ENCODE assay signal across 9 mouse cellular contexts in genomic region chr12:8386451-8387011, GRCm38 (mm10).
DNase-seq lines count a peak whose midpoint lies in the region; ATAC-seq and TF ChIP-seq lines count a peak whose summit lies in the region.
"Had no signal": no experiment of that assay in that cellular context is flagged by ENCODE, and none has a peak within 500 bp of the region (broad histone marks: within the 10 kb centered on the region; RNA-seq: fewer than 3 reads in every experiment).

No protein-coding gene starts in this region.

- no peak for TF ChIP-seq CTCF in lung, postnatal 0 days (IDR thresholded peaks at IDR 0.05)

- TF ChIP-seq EP300 in lung, postnatal 0 days (IDR thresholded peaks at IDR 0.05): peak; percentile 59; the same call in 1 of the 2 replicates

- no peaks in the 10 kb centered on the region for H3K9me3 ChIP-seq in intestine, embryonic 14.5 days (ENCODE audit: control insufficient read depth, low read length)
- no peaks in the 10 kb centered on the region for H3K9me3 ChIP-seq in lung, postnatal 0 days (ENCODE audit: low read length)

- H3K27ac ChIP-seq in intestine, embryonic 14.5 days (ENCODE audit: low read depth): peak overlapping the region; percentile 73
- H3K27ac ChIP-seq in lung, postnatal 0 days (ENCODE audit: low read length): peak overlapping the region; percentile 72
- H3K27ac ChIP-seq: macrophage had no signal

- H3K27me3 ChIP-seq in intestine, embryonic 14.5 days (replicated peaks; ENCODE audit: control insufficient read depth, insufficient read depth, low read length): no peaks in the 10 kb centered on the region
- H3K27me3 ChIP-seq in lung, postnatal 0 days (replicated peaks; ENCODE audit: insufficient read depth, low read length): no peaks in the 10 kb centered on the region

- no peak overlapping the region for H3K4me2 ChIP-seq in intestine, embryonic 14.5 days (ENCODE audit: low read length)
- H3K4me2 ChIP-seq in lung, postnatal 0 days (replicated peaks; ENCODE audit: low read depth, low read length): no peak overlapping the region

- 53% methylated on average over 6 of the region's 6 CpGs for WGBS in intestine, embryonic 14.5 days
- WGBS in lung, postnatal 0 days: 27% methylated on average over 6 of the region's 6 CpGs

- H3K9ac ChIP-seq in intestine, embryonic 14.5 days (ENCODE audit: low read length): no peak overlapping the region
- H3K9ac ChIP-seq in lung, postnatal 0 days (replicated peaks; ENCODE audit: low read depth): no peak overlapping the region

- ATAC-seq in intestine, embryonic 14.5 days (replicated peaks; ENCODE audit: low FRiP score, low TSS enrichment, low read depth): peak; percentile 75
- peak; percentile 87 for ATAC-seq in lung, postnatal 0 days

- H3K4me1 ChIP-seq in intestine, embryonic 14.5 days (replicated peaks; ENCODE audit: control insufficient read depth, insufficient read depth, low read length): peaks cover 10% of the 10 kb centered on the region
- H3K4me1 ChIP-seq in lung, postnatal 0 days (ENCODE audit: insufficient read depth, low read depth, low read length): peaks cover 7% of the 10 kb centered on the region; the same call in 1 of the 2 replicates

- peak; percentile 18 for DNase-seq in testis, postnatal 14 days (ENCODE audit: low spot score)
- no peak for DNase-seq in testis, postnatal 10 days (ENCODE audit: low spot score)
- DNase-seq in gastrocnemius, postnatal 25 days: peak; percentile 32
- no peak for DNase-seq in intestine, embryonic 14.5 days (ENCODE audit: low spot score)
- peak; percentile 83 for DNase-seq in lung, postnatal 0 days (ENCODE audit: low spot score)
- no peak for DNase-seq in urinary bladder, adult 2 months (ENCODE audit: low spot score)
- DNase-seq in thymus, adult 18-20 months: no peak
- DNase-seq in layer of hippocampus, adult 18-20 months (ENCODE audit: low spot score in 2 of 2): no peak

- H3K4me3 ChIP-seq in intestine, embryonic 14.5 days (ENCODE audit: low read depth, low read length): no peak overlapping the region
- H3K4me3 ChIP-seq in lung, postnatal 0 days (ENCODE audit: low read depth, low read length): no peak overlapping the region

- no peaks in the 10 kb centered on the region for H3K36me3 ChIP-seq in intestine, embryonic 14.5 days (ENCODE audit: control insufficient read depth, insufficient read depth, low read length)
- H3K36me3 ChIP-seq in lung, postnatal 0 days (ENCODE audit: insufficient read depth, low read length): no peaks in the 10 kb centered on the region

Comparison
In these comparisons a context has a peak if more than half of its experiments do, and no peak if none do; other contexts are left out.
1. DNase-seq: peak in testis, postnatal 14 days (single experiment), gastrocnemius, postnatal 25 days (single experiment) and lung, postnatal 0 days (single experiment); none in testis, postnatal 10 days (single experiment), intestine, embryonic 14.5 days (single experiment), urinary bladder, adult 2 months (single experiment), thymus, adult 18-20 months (0 of 2) and layer of hippocampus, adult 18-20 months (0 of 2).